Mouse (Mus musculus) CH12.LX (cell line): Measurements from ENCODE around the gene Slc22a17.

ENCODE experiments used
- CTCF ChIP-seq, 2 experiments: IDR thresholded peaks in 1 of 2; conservative IDR thresholded peaks in 1 of 2; 2 replicates each; pipeline ENCODE4 v1.5.1; 2011 to 2012; ENCODE audit warnings: low read depth in 2 of 2, low read length in 2 of 2, improper control_type of control experiment in 1 of 2, inconsistent platforms in 1 of 2, mild to moderate bottlenecking in 1 of 2, moderate library complexity in 1 of 2
- GABPA ChIP-seq: IDR thresholded peaks from 2 replicates; pipeline ENCODE4 v1.6.1; 2012; ENCODE audit warnings: low read depth, low read length, improper control_type of control experiment, inconsistent platforms; ENCODE audit not compliant: insufficient replicate concordance
- USF2 ChIP-seq: conservative IDR thresholded peaks from 2 replicates; pipeline ENCODE4 v1.6.1; 2011; ENCODE audit warnings: low read depth, low read length, improper control_type of control experiment

GRCm38 (mm10) chr14:54951587-54951986 is 38.7 kb upstream of the Slc22a17 start:
- TF ChIP-seq USF2 (no peak), GABPA (no peak), CTCF (conservative IDR thresholded peaks at IDR 0.05 in 1 of 2, IDR thresholded peaks at IDR 0.05 in 1 of 2; ENCODE audit: low read depth in 2 of 2, low read length in 2 of 2) (no peak)
